Mouse (Mus musculus): Measurements from ENCODE around the gene Mmd2.

DNA sequence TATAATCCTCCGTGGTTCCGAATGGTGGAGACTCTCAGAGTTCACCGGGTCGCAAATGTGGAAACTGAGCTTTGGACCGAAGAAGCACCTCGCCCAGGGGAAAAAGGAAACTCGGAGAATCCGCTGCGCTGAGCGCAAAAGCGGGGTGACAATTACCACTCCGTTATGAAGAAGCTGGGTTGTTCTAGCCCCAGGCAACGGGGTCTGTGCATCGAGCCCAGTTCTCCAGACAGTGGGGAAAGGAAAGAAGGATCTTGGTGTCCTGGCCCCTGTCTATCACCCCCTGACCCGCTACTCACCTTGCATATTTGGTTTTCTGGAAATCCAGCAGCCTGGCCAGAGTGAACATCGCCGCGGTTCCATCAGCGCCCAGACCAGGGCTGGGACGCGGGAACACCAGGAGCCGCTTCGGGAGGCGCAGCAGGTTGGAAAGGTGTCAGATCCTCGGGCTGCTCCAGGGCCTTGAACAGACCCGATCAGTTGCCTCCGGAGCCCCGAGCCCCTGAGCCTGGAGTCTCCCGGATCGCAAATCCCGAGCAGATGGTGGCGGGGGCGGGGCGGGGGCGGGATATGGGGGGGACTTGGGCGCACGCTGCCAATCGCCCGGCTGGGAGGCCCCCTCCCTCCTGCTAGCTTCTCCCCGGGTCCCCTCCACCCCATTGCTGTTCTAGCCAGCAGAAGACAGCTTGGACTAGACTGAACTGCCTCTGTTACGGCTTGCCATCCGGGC lies at the start of gene Mmd2:
- TF ChIP-seq CTCF (IDR thresholded peaks at IDR 0.05; ENCODE audit: insufficient read depth, low read depth, low read length) (no peak), POLR2A (IDR thresholded peaks at IDR 0.05; ENCODE audit: insufficient read depth, low read depth, low read length) (no peak)

All from olfactory bulb, adult 2 months (tissue).